Mouse (Mus musculus) G1E-ER4 (cell line): Measurements from ENCODE around the gene Slc24a4. TPM values are rescaled to one million over a fixed set of nuclear protein-coding genes. Genes with fewer than 3 reads are reported as not detected.

Experiments used
- GATA1 ChIP-seq: IDR thresholded peaks from one replicate; pipeline ENCODE4 v1.8.0; 2012; ENCODE audit warnings: low read length, inconsistent platforms
- polyA plus RNA-seq: library from polyadenylated mRNA; stranded (reverse); fragments of >175 nt; gene quantifications from 2 replicates; pipeline ENCODE4 v1.2.3, GENCODE M21; 2012

Gene Slc24a4
- polyA plus RNA-seq, 1 experiment: not detected

- TF ChIP-seq GATA1: no peak
Observed at GRCm38 (mm10) chr12:102285318-102285717, 156.8 kb downstream of the Slc24a4 start.

DNA sequence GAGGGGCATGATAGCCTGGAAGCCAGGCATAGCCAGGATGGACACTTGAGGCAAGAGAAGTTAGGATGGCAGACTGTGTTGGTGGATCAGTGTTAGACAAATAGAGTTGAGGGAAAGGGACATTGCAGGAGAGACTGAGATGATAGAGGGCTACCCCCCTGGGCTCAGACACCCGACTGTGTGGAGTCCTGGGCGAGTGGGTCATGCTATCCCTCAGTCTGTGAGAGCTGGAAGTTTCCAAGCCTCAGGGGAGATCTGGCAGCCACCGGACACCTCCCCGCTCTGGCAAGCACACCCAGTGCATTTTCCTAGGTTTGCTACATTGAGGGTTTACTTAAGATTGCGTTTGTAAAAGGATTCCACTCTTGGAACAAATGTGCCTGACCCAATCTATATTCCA lies 157.2 kb downstream of the Slc24a4 start:
- TF ChIP-seq GATA1: no peak

GRCm38 (mm10) chr12:102286681-102287414 lies 158.3 kb downstream of the Slc24a4 start:
- no peak for TF ChIP-seq GATA1

- TF ChIP-seq GATA1: no peak
Observed at GRCm38 (mm10) chr12:102287904-102288602, 159.5 kb downstream of the Slc24a4 start.

DNA sequence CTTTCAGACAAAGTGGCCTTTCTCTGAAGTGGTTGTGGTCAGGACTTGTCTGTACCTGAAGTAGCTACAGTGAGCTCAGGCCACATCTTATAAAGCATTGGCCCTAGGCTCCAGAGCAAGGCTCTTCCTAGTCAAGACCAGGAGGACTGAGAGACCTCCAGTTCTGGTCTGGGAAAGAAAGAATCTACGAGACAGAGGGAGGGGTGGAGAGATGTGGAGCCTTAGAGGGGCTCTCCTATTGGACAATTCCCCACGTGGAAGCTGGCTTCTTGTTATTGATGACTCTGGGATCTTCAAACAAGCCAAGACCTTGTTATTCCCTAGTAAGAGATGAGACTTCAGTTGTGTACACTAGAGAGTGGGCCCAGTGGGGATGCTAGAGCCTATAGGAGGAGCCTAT lies 160.3 kb downstream of the Slc24a4 start:
- no peak for TF ChIP-seq GATA1

DNA sequence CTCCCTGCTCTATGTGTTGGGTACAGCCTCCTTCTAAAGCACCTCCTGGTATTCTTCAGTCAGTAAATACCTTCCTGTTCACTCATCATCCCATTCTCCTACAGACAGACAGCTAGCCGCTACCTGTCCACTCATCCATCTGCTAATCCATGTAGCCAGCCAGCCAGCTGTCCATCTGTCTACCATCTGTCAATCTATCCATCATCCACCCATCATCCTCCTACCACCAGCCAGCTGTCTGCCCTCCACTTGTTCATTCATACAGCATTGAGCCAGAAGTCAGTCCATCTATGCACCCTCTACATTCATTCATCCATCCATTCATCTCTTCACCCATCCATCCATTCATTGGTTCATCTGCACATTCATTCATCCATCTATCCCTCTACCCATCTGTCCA lies 161.0 kb downstream of the Slc24a4 start:
- TF ChIP-seq GATA1: no peak

DNA sequence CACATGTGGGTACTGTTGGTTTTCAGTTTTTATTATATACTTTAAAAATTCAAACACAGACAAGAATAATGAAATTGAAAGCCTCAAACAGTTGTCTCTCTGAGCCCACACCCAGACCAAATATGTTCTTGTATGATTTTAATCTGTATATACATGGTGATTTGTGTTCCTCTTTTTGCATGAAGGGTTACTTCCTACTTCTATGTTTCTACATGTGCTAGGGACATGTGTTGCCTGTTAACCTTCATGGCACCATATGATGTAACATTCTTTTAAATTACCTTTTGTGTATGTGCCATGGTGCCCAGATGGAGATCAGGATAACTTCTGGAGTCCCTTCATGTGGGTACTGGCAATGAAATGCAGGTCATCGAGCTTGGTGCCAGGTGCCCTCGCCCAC lies 162.1 kb downstream of the Slc24a4 start:
- TF ChIP-seq GATA1: no peak

- no peak for TF ChIP-seq GATA1
Observed at GRCm38 (mm10) chr12:102291686-102292085, 163.2 kb downstream of the Slc24a4 start.

DNA sequence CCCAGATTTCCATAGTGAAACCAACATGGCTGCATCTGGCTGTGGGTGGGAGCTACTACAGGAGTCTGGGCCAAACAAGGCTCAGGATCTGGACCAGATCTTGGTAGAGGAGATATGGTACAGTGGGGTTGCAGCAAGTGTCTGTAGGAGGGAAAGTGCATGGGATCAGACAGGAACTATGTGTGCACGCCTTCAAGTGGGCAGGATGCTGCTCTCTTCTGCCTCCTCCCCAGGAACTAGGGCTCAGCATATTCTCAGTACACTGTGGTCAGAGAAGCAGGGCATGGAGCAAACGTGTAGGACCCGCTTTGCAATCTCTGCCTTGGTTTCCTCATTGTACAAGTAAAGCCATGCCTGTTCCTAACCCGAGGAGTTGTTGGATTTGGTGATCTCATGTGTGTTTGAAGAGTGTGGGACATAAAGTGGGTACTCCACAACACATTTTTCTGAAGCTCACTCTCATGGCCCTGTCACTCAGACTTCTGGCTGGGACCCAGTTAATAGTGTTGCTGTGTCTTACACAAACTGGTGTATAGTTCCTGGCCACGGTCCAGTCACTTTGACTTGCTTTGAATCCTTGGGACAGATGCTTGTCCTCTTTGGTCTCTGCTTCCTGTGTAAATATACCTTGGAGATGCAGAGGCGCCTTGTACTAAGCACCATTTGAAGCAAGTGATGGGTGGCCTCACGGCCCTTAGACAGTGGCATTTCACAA lies 164.1 kb downstream of the Slc24a4 start:
- no peak for TF ChIP-seq GATA1

DNA sequence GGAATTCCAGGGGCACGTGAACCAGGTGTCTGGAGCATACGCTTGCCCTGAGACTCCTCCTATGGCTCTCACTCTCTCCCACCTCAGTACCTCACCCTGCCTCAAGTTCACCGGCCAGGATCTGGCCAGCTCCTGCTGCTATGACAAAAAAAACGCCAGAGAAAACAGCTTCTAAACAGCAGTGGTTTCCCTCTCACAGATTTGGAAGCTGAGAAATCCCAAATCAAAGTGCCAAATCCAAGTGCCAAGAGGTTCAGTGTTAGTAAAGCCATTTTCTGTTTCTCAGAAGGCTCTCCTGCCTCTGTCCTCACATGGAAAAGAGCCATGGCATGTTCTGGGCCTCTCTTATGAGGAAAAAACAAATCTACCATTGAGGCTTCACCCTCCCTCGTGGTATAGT lies 166.1 kb downstream of the Slc24a4 start:
- no peak for TF ChIP-seq GATA1

DNA sequence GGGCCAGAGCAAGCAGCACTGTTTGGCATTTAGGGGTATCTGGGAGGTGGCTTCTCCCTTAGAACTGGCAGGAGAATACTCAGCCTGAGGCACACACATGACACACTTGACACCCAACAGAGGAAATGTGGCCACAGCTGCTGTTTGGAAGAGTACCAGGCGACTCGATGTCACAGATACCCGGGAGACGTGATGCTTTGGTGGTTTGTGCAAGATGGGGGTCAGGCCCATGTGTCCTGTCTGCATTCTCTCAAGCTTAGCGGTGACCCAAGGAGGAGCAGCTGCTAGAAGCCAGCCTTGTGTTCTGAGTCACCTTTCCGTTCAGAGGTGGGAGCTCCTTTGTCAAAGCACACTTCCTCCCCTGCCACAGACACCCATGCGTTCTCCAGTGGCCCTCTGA lies 166.7 kb downstream of the Slc24a4 start:
- no peak for TF ChIP-seq GATA1

GRCm38 (mm10) chr12:102295662-102296061 lies 167.1 kb downstream of the Slc24a4 start:
- TF ChIP-seq GATA1: no peak

DNA sequence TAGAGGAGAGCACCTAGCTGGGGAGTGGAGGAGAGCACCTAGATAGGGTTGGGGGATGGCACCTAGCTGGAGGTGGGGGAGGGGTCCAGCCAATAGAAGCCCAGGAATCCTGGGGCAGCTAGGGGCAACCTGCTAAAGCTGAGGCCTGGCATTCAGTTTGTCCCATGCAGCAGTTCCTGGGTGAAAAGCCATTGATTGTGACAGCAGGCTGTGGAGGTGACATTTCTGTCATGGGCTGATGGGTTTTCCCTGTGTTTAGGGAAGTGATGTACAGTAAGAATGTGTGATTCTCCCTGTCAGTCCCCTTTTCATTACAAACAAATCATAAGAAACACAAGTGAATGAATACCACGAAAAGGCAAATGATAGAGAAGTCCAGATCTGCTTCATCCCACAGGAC lies 167.8 kb downstream of the Slc24a4 start:
- no peak for TF ChIP-seq GATA1

GRCm38 (mm10) chr12:102296967-102297366 lies 168.4 kb downstream of the Slc24a4 start:
- TF ChIP-seq GATA1: no peak

- TF ChIP-seq GATA1: no peak
Observed at GRCm38 (mm10) chr12:102299209-102299608, 170.7 kb downstream of the Slc24a4 start.

DNA sequence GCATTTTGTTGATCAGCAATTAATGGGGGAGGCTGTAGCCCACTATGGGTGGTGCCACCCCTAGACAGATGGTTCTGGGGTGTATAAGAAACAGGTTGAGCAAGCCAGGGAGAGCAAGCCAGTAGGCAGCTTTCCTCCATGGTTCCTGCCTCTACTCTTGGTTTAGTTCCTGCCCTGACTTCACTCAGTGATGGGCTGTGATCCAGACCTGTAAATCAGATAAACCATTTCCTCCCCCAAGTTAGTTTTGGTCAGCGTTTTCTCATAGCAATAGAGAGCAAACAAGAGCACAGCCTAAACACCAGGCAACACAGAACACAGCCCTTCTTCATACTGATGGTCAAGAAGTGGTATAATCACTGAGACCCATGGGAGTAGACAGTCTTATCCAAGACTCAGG lies 173.1 kb downstream of the Slc24a4 start:
- TF ChIP-seq GATA1: no peak
